In genomic region chr7:29168121-29168695, GRCm38 (mm10) we compare ENCODE assay signal across 10 mouse cellular contexts. TPM values are rescaled to one million over a fixed set of nuclear protein-coding genes. Genes with fewer than 3 reads are reported as not detected.
DNase-seq lines count a peak whose midpoint lies in the region; ATAC-seq lines count a peak whose summit lies in the region.
"Had no signal": no experiment of that assay in that cellular context is flagged by ENCODE, and none has a peak within 500 bp of the region (broad histone marks: within the 10 kb centered on the region; RNA-seq: fewer than 3 reads in every experiment).

No protein-coding gene starts in this region.

- WGBS in limb, embryonic 15.5 days, result 11% methylated on average over 10 of the region's 10 CpGs

- H3K4me1 ChIP-seq in megakaryocyte, embryonic 14.5 days, result peaks cover 61% of the 10 kb centered on the region
- H3K4me1 ChIP-seq in limb, embryonic 15.5 days, result peaks cover 48% of the 10 kb centered on the region

- H3K9me3 ChIP-seq in megakaryocyte, embryonic 14.5 days, result no peaks in the 10 kb centered on the region
- H3K9me3 ChIP-seq in limb, embryonic 15.5 days, result no peaks in the 10 kb centered on the region

- DNase-seq in cerebellum, adult 18-20 months, result peak; percentile 22 to 32
- no peak for DNase-seq in cerebellum, postnatal 25 days
- no peak for DNase-seq in urinary bladder, postnatal 4 days (ENCODE audit: low spot score in 2 of 2)
- no peak for DNase-seq in adrenal gland, postnatal 4 days (ENCODE audit: low spot score in 2 of 2)
- no peak for DNase-seq in urinary bladder, postnatal 10 days (ENCODE audit: low spot score)
- DNase-seq: B cell, adult 2 months had no signal

- no peak overlapping the region for H3K9ac ChIP-seq in limb, embryonic 15.5 days
- H3K9ac ChIP-seq: liver, embryonic 14.5 days had no signal

- no peak for ATAC-seq in megakaryocyte, adult 5-6 weeks (ENCODE audit: poor library complexity, severe bottlenecking)
- ATAC-seq in limb, embryonic 15.5 days (ENCODE audit: insufficient number of reproducible peaks, low FRiP score, low TSS enrichment, low read depth), result no peak

- peak overlapping the region; percentile 88 for H3K4me2 ChIP-seq in limb, embryonic 15.5 days

- peaks cover 2% of the 10 kb centered on the region for H3K27me3 ChIP-seq in megakaryocyte, embryonic 14.5 days (replicated peaks)
- H3K27me3 ChIP-seq in limb, embryonic 15.5 days, result peaks cover 26% of the 10 kb centered on the region

- H3K36me3 ChIP-seq in megakaryocyte, embryonic 14.5 days (replicated peaks; ENCODE audit: low read length), result peaks cover 53% of the 10 kb centered on the region
- H3K36me3 ChIP-seq in limb, embryonic 15.5 days, result peaks cover 11% of the 10 kb centered on the region

- H3K4me3 ChIP-seq in megakaryocyte, embryonic 14.5 days (replicated peaks), result peak overlapping the region; percentile 95
- H3K4me3 ChIP-seq in limb, embryonic 15.5 days, result peak overlapping the region; percentile 67

- no peak overlapping the region for H3K27ac ChIP-seq in limb, embryonic 15.5 days
- H3K27ac ChIP-seq: liver, embryonic 14.5 days had no signal

RNA-seq across cellular contexts. Expression of gene Ggn, which starts 1.8 kb away (rescaled TPM):
- polyA plus RNA-seq in megakaryocyte, embryonic 14.5 days (2012; ENCODE audit: insufficient read depth, low replicate concordance), result 16.0 and 26.1 TPM in 2 replicates
- total RNA-seq in megakaryocyte, adult 5-6 weeks (2015), result 0.80 and 0.91 TPM in 2 replicates
- 0.29 and 0.81 TPM in 2 replicates for total RNA-seq in megakaryocyte, adult 5-6 weeks (2017)
- polyA plus RNA-seq in limb, embryonic 15.5 days (2015; fragmentation: Nextera tagmentation; extraction: Ambion mirVana), result 1.3 TPM in 2 replicates
- total RNA-seq in adrenal gland, postnatal 4 days (2021), result 1 to 10 TPM; 1.8 to 2.5 TPM

RNA-seq across cellular contexts. Expression of gene Spred3, which starts 2.0 kb away (rescaled TPM):
- polyA plus RNA-seq in megakaryocyte, embryonic 14.5 days (2012; ENCODE audit: insufficient read depth, low replicate concordance), result 5.9 and 7.0 TPM in 2 replicates
- total RNA-seq in megakaryocyte, adult 5-6 weeks (2015), result 0.66 and 1.3 TPM in 2 replicates
- total RNA-seq in megakaryocyte, adult 5-6 weeks (2017), result 0.77 and 0.94 TPM in 2 replicates
- polyA plus RNA-seq in limb, embryonic 15.5 days (2015; fragmentation: Nextera tagmentation; extraction: Ambion mirVana), result 2.4 and 3.1 TPM in 2 replicates
- 10 to 100 TPM; 14.5 to 15.8 TPM for total RNA-seq in adrenal gland, postnatal 4 days (2021)

RNA-seq across cellular contexts. Expression of gene Fam98c, which starts 12.2 kb away (rescaled TPM):
- polyA plus RNA-seq in megakaryocyte, embryonic 14.5 days (2012; ENCODE audit: insufficient read depth, low replicate concordance), result 75.5 and 135 TPM in 2 replicates
- total RNA-seq in megakaryocyte, adult 5-6 weeks (2015), result 26.5 and 26.7 TPM in 2 replicates
- 24.0 and 24.2 TPM in 2 replicates for total RNA-seq in megakaryocyte, adult 5-6 weeks (2017)
- polyA plus RNA-seq in limb, embryonic 15.5 days (2015; fragmentation: Nextera tagmentation; extraction: Ambion mirVana), result 19.7 and 22.1 TPM in 2 replicates
- 10 to 100 TPM; 16.2 to 17.2 TPM for total RNA-seq in adrenal gland, postnatal 4 days (2021)

RNA-seq across cellular contexts. Expression of gene Psmd8, which starts 12.3 kb away (rescaled TPM):
- 131 and 177 TPM in 2 replicates for polyA plus RNA-seq in megakaryocyte, embryonic 14.5 days (2012; ENCODE audit: insufficient read depth, low replicate concordance)
- total RNA-seq in megakaryocyte, adult 5-6 weeks (2015), result 204 and 215 TPM in 2 replicates
- 191 and 207 TPM in 2 replicates for total RNA-seq in megakaryocyte, adult 5-6 weeks (2017)
- 254 and 271 TPM in 2 replicates for polyA plus RNA-seq in limb, embryonic 15.5 days (2015; fragmentation: Nextera tagmentation; extraction: Ambion mirVana)
- 100 to 1,000 TPM; 188 to 192 TPM for total RNA-seq in adrenal gland, postnatal 4 days (2021)

RNA-seq across cellular contexts. Expression of gene Rasgrp4, which starts 33.6 kb away (rescaled TPM):
- polyA plus RNA-seq in megakaryocyte, embryonic 14.5 days (2012; ENCODE audit: insufficient read depth, low replicate concordance), result 1.9 and 7.5 TPM in 2 replicates
- total RNA-seq in megakaryocyte, adult 5-6 weeks (2015), result 75.1 and 80.4 TPM in 2 replicates
- 25.6 and 58.0 TPM in 2 replicates for total RNA-seq in megakaryocyte, adult 5-6 weeks (2017)
- 0.84 and 1.1 TPM in 2 replicates for polyA plus RNA-seq in limb, embryonic 15.5 days (2015; fragmentation: Nextera tagmentation; extraction: Ambion mirVana)
- total RNA-seq in adrenal gland, postnatal 4 days (2021), result 1 to 10 TPM; 2.4 TPM

Comparison
In these comparisons a context has a peak if more than half of its experiments do, and no peak if none do; other contexts are left out.
1. DNase-seq: peak in cerebellum, adult 18-20 months (2 of 2); none in cerebellum, postnatal 25 days (0 of 2), urinary bladder, postnatal 4 days (0 of 2), adrenal gland, postnatal 4 days (0 of 2) and urinary bladder, postnatal 10 days (single experiment).
2. RNA of gene Spred3, which starts 2.0 kb away (total RNA-seq): 14.5 to 15.8 TPM in adrenal gland, postnatal 4 days; 0.66 to 1.3 TPM in megakaryocyte, adult 5-6 weeks; every median in the first group is over 4 times any median in the second.